Mouse (Mus musculus) macrophage (primary cell): ENCODE results near the gene Vps13a. TPM values are rescaled to one million over a fixed set of nuclear protein-coding genes. Genes with fewer than 3 reads are reported as not detected.
A peak's percentile ranks its signal among the peaks of the same experiment; 100 is the strongest.

ENCODE experiments used
- H3K27ac ChIP-seq: fragments of 350-480 bp; formaldehyde crosslinking; 2 replicates; pipeline ENCODE4 v1.9.0; 2021
- H3K36me3 ChIP-seq: fragments of 350-480 bp; formaldehyde crosslinking; 2 replicates; pipeline ENCODE4 v1.9.0; 2021; ENCODE audit errors: inconsistent target
- H3K4me3 ChIP-seq: fragments of 350-480 bp; formaldehyde crosslinking; 2 replicates; pipeline ENCODE4 v1.9.0; 2021; ENCODE audit errors: inconsistent target
- H3K79me2 ChIP-seq: fragments of 350-480 bp; formaldehyde crosslinking; 2 replicates; pipeline ENCODE4 v1.9.0; 2021; ENCODE audit errors: inconsistent target
- WGBS: methylation state at CpG from one replicate; pipeline ENCODE4 v1.1.7; 2026; ENCODE audit warnings: inconsistent platforms; ENCODE audit not compliant: missing documents; 5-methylcytosine and 5-hydroxymethylcytosine counted together
- polyA plus RNA-seq: library from polyadenylated mRNA; stranded (reverse); fragments of 250-400 nt; gene quantifications from 3 replicates; pipeline ENCODE4 v1.2.4, GENCODE M21; 2018; ENCODE audit warnings: inconsistent platforms

The Vps13a gene
- polyA plus RNA-seq, 1 experiment from 2014 or later: 10.2 TPM

- 10% methylated on average over 1 of the region's 1 CpGs for WGBS
- Histone ChIP-seq H3K27ac (peak overlapping the region; percentile 28; the same call in 1 of the 2 replicates), H3K4me3 (no peak overlapping the region)
Observed at GRCm38 (mm10) chr19:16701790-16702189, 78.9 kb downstream of the Vps13a start.

GRCm38 (mm10) chr19:16684922-16685321 lies 95.8 kb downstream of the Vps13a start:
- Histone ChIP-seq H3K4me3 (no peak overlapping the region), H3K79me2 (no peaks in the 10 kb centered on the region), H3K36me3 (0 out of 2 replicates have a peak, but pooled peaks cover 5% of the 10 kb centered on the region), H3K27ac (no peak overlapping the region)
- 97% methylated on average over 4 of the region's 4 CpGs for WGBS

More at GRCm38 (mm10) chr19:16701790-16702189, 78.9 kb downstream of the Vps13a start:
- H3K79me2 ChIP-seq: no peaks in the 10 kb centered on the region
- H3K36me3 ChIP-seq: no peaks in the 10 kb centered on the region

GRCm38 (mm10) chr19:16684210-16684609 lies 96.5 kb downstream of the Vps13a start:
- H3K79me2 ChIP-seq: no peaks in the 10 kb centered on the region
- no peak overlapping the region for H3K27ac ChIP-seq
- H3K36me3 ChIP-seq: 0 out of 2 replicates have a peak, but pooled peaks cover 5% of the 10 kb centered on the region
- WGBS: 88% methylated on average over 2 of the region's 2 CpGs
- H3K4me3 ChIP-seq: no peak overlapping the region

GRCm38 (mm10) chr19:16625610-16626395 lies 154.9 kb downstream of the Vps13a start:
- Histone ChIP-seq H3K79me2 (no peaks in the 10 kb centered on the region), H3K27ac (no peak overlapping the region), H3K36me3 (no peaks in the 10 kb centered on the region), H3K4me3 (no peak overlapping the region)
- WGBS: 90% methylated on average over 14 of the region's 14 CpGs

- H3K36me3 ChIP-seq: no peaks in the 10 kb centered on the region
- no peak overlapping the region for H3K27ac ChIP-seq
- no peaks in the 10 kb centered on the region for H3K79me2 ChIP-seq
- no peak overlapping the region for H3K4me3 ChIP-seq
Observed at GRCm38 (mm10) chr19:16624994-16625393, 155.7 kb downstream of the Vps13a start.

GRCm38 (mm10) chr19:16623154-16623553 lies 157.6 kb downstream of the Vps13a start:
- H3K36me3 ChIP-seq: no peaks in the 10 kb centered on the region
- no peak overlapping the region for H3K4me3 ChIP-seq
- WGBS: 98% methylated on average over 3 of the region's 4 CpGs
- H3K27ac ChIP-seq: no peak overlapping the region
- H3K79me2 ChIP-seq: no peaks in the 10 kb centered on the region

GRCm38 (mm10) chr19:16607634-16608033 lies 173.1 kb downstream of the Vps13a start:
- Histone ChIP-seq H3K79me2 (no peaks in the 10 kb centered on the region), H3K36me3 (no peaks in the 10 kb centered on the region), H3K4me3 (no peak overlapping the region), H3K27ac (no peak overlapping the region)
- 79% methylated on average over 6 of the region's 6 CpGs for WGBS

- H3K27ac ChIP-seq: no peak overlapping the region
- H3K79me2 ChIP-seq: no peaks in the 10 kb centered on the region
- 87% methylated on average over 8 of the region's 8 CpGs for WGBS
- H3K4me3 ChIP-seq: no peak overlapping the region
- H3K36me3 ChIP-seq: no peaks in the 10 kb centered on the region
Observed at GRCm38 (mm10) chr19:16602026-16602425, 178.7 kb downstream of the Vps13a start.

GRCm38 (mm10) chr19:16599298-16599970 lies 181.3 kb downstream of the Vps13a start:
- H3K27ac ChIP-seq: no peak overlapping the region
- H3K36me3 ChIP-seq: no peaks in the 10 kb centered on the region
- no peaks in the 10 kb centered on the region for H3K79me2 ChIP-seq
- no peak overlapping the region for H3K4me3 ChIP-seq
- WGBS: 18% methylated on average over 9 of the region's 9 CpGs

GRCm38 (mm10) chr19:16598653-16599297 lies 182.0 kb downstream of the Vps13a start:
- Histone ChIP-seq H3K4me3 (no peak overlapping the region), H3K79me2 (no peaks in the 10 kb centered on the region), H3K36me3 (no peaks in the 10 kb centered on the region), H3K27ac (no peak overlapping the region)
- WGBS: 78% methylated on average over 11 of the region's 11 CpGs

GRCm38 (mm10) chr19:16597216-16597615 lies 183.5 kb downstream of the Vps13a start:
- H3K27ac ChIP-seq: no peak overlapping the region
- no peak overlapping the region for H3K4me3 ChIP-seq
- H3K36me3 ChIP-seq: no peaks in the 10 kb centered on the region
- H3K79me2 ChIP-seq: no peaks in the 10 kb centered on the region
- 87% methylated on average over 6 of the region's 6 CpGs for WGBS

- Histone ChIP-seq H3K79me2 (no peaks in the 10 kb centered on the region), H3K27ac (no peak overlapping the region), H3K4me3 (no peak overlapping the region), H3K36me3 (no peaks in the 10 kb centered on the region)
Observed at GRCm38 (mm10) chr19:16593975-16594317, 186.8 kb downstream of the Vps13a start.

- 94% methylated on average over 7 of the region's 7 CpGs for WGBS
- Histone ChIP-seq H3K79me2 (no peaks in the 10 kb centered on the region), H3K36me3 (no peaks in the 10 kb centered on the region), H3K27ac (no peak overlapping the region), H3K4me3 (no peak overlapping the region)
Observed at GRCm38 (mm10) chr19:16593256-16593974, 187.3 kb downstream of the Vps13a start.

GRCm38 (mm10) chr19:16585379-16585778 lies 195.4 kb downstream of the Vps13a start:
- Histone ChIP-seq H3K36me3 (no peaks in the 10 kb centered on the region), H3K27ac (no peak overlapping the region), H3K4me3 (no peak overlapping the region), H3K79me2 (no peaks in the 10 kb centered on the region)
- WGBS: 11% methylated on average over 3 of the region's 3 CpGs
